Mouse (Mus musculus) erythroblast, adult 5-6 weeks (primary cell): ENCODE results near the gene Zbtb4. TPM values are rescaled to one million over a fixed set of nuclear protein-coding genes. Genes with fewer than 3 reads are reported as not detected.

Experiments
- ATAC-seq: replicated peaks from 2 replicates; pipeline ENCODE4 v1.8.0; 2016; ENCODE audit warnings: moderate number of reproducible peaks, mild to moderate bottlenecking, moderate TSS enrichment, inconsistent platforms; ENCODE audit not compliant: poor library complexity, low FRiP score, severe bottlenecking
- total RNA-seq, 2 experiments: library from RNA; stranded (forward) in 1 of 2; stranded (reverse) in 1 of 2; fragments of 150-400 nt in 1 of 2; fragments of 200-764, 138-1000 nt in 1 of 2; gene quantifications; 2 replicates each; pipeline versions ENCODE4 v1.2.3 to v1.2.4; 2015 to 2017; ENCODE audit warnings: low replicate concordance in 2 of 2

The Zbtb4 gene
- total RNA-seq, 2 experiments from 2014 or later = 0.94 to 1.7 TPM

GRCm38 (mm10) chr11:69828832-69829231 lies 63.1 kb downstream of the Zbtb4 start:
- ATAC-seq = no peak

- ATAC-seq = no peak
These were observed 67.8 kb downstream of the Zbtb4 start for GRCm38 (mm10) chr11:69833554-69833953.

Other genes starting within 250 kb of the Zbtb4 start
Only the 30 nearest of the 44 such genes appear.
- gene Shbg, start 148.0 kb upstream of the Zbtb4 start, total RNA-seq (2015; ENCODE audit: low replicate concordance) = not detected in 2 replicates
- 0.51 TPM in 1 of 2 replicates, not detected in the other for gene Shbg, start 148.0 kb upstream of the Zbtb4 start, total RNA-seq (2017; ENCODE audit: low replicate concordance)
- not detected in 2 replicates for gene Sat2, start 143.9 kb upstream of the Zbtb4 start, total RNA-seq (2015; ENCODE audit: low replicate concordance)
- gene Sat2, start 143.9 kb upstream of the Zbtb4 start, total RNA-seq (2017; ENCODE audit: low replicate concordance) = 0.70 TPM in 1 of 2 replicates, not detected in the other
- 12.3 and 19.2 TPM in 2 replicates for gene Fxr2, start 132.9 kb upstream of the Zbtb4 start, total RNA-seq (2015; ENCODE audit: low replicate concordance)
- 14.4 and 26.6 TPM in 2 replicates for gene Fxr2, start 132.9 kb upstream of the Zbtb4 start, total RNA-seq (2017; ENCODE audit: low replicate concordance)
- not detected in 2 replicates for gene Sox15, start 110.6 kb upstream of the Zbtb4 start, total RNA-seq (2015; ENCODE audit: low replicate concordance)
- not detected in 2 replicates for gene Sox15, start 110.6 kb upstream of the Zbtb4 start, total RNA-seq (2017; ENCODE audit: low replicate concordance)
- gene Mpdu1, start 103.3 kb upstream of the Zbtb4 start, total RNA-seq (2015; ENCODE audit: low replicate concordance) = 2.9 and 15.6 TPM in 2 replicates
- gene Mpdu1, start 103.3 kb upstream of the Zbtb4 start, total RNA-seq (2017; ENCODE audit: low replicate concordance) = 6.4 and 19.6 TPM in 2 replicates
- 42.6 and 48.8 TPM in 2 replicates for gene Cd68, start 99.8 kb upstream of the Zbtb4 start, total RNA-seq (2015; ENCODE audit: low replicate concordance)
- 20.9 and 44.4 TPM in 2 replicates for gene Cd68, start 99.8 kb upstream of the Zbtb4 start, total RNA-seq (2017; ENCODE audit: low replicate concordance)
- gene Eif4a1, start 93.5 kb upstream of the Zbtb4 start, total RNA-seq (2015; ENCODE audit: low replicate concordance) = 177 and 204 TPM in 2 replicates
- 163 and 169 TPM in 2 replicates for gene Eif4a1, start 93.5 kb upstream of the Zbtb4 start, total RNA-seq (2017; ENCODE audit: low replicate concordance)
- 46.4 and 52.3 TPM in 2 replicates for gene Senp3, start 83.8 kb upstream of the Zbtb4 start, total RNA-seq (2015; ENCODE audit: low replicate concordance)
- 10.3 and 18.2 TPM in 2 replicates for gene Senp3, start 83.8 kb upstream of the Zbtb4 start, total RNA-seq (2017; ENCODE audit: low replicate concordance)
- 9.2 and 17.9 TPM in 2 replicates for gene Tnfsf13, start 80.1 kb upstream of the Zbtb4 start, total RNA-seq (2015; ENCODE audit: low replicate concordance)
- gene Tnfsf13, start 80.1 kb upstream of the Zbtb4 start, total RNA-seq (2017; ENCODE audit: low replicate concordance) = 0.28 and 7.8 TPM in 2 replicates
- 1.3 TPM in 1 of 2 replicates, not detected in the other for gene Tnfsf12, start 70.1 kb upstream of the Zbtb4 start, total RNA-seq (2015; ENCODE audit: low replicate concordance)
- gene Tnfsf12, start 70.1 kb upstream of the Zbtb4 start, total RNA-seq (2017; ENCODE audit: low replicate concordance) = 0.17 and 1.1 TPM in 2 replicates
- gene Tnfsfm13, start 69.8 kb upstream of the Zbtb4 start, total RNA-seq (2015; ENCODE audit: low replicate concordance) = 0.38 and 4.8 TPM in 2 replicates
- 2.8 and 5.2 TPM in 2 replicates for gene Tnfsfm13, start 69.8 kb upstream of the Zbtb4 start, total RNA-seq (2017; ENCODE audit: low replicate concordance)
- gene Polr2a, start 7.3 kb upstream of the Zbtb4 start, total RNA-seq (2015; ENCODE audit: low replicate concordance) = 56.5 and 58.3 TPM in 2 replicates
- gene Polr2a, start 7.3 kb upstream of the Zbtb4 start, total RNA-seq (2017; ENCODE audit: low replicate concordance) = 69.5 and 76.9 TPM in 2 replicates
- not detected in 2 replicates for gene Slc35g3, start 3.9 kb upstream of the Zbtb4 start, total RNA-seq (2015; ENCODE audit: low replicate concordance)
- not detected in 2 replicates for gene Slc35g3, start 3.9 kb upstream of the Zbtb4 start, total RNA-seq (2017; ENCODE audit: low replicate concordance)
- gene Chrnb1, start 30.0 kb downstream of the Zbtb4 start, total RNA-seq (2015; ENCODE audit: low replicate concordance) = 4.0 TPM in 1 of 2 replicates, not detected in the other
- 0.26 TPM in 1 of 2 replicates, not detected in the other for gene Chrnb1, start 30.0 kb downstream of the Zbtb4 start, total RNA-seq (2017; ENCODE audit: low replicate concordance)
- not detected in 2 replicates for gene Fgf11, start 35.9 kb downstream of the Zbtb4 start, total RNA-seq (2015; ENCODE audit: low replicate concordance)
- gene Fgf11, start 35.9 kb downstream of the Zbtb4 start, total RNA-seq (2017; ENCODE audit: low replicate concordance) = not detected in 2 replicates
- not detected in 2 replicates for gene Tmem102, start 39.7 kb downstream of the Zbtb4 start, total RNA-seq (2015; ENCODE audit: low replicate concordance)
- gene Tmem102, start 39.7 kb downstream of the Zbtb4 start, total RNA-seq (2017; ENCODE audit: low replicate concordance) = not detected in 2 replicates
- 0.42 TPM in 1 of 2 replicates, not detected in the other for gene Gm39566, start 49.4 kb downstream of the Zbtb4 start, total RNA-seq (2015; ENCODE audit: low replicate concordance)
- gene Gm39566, start 49.4 kb downstream of the Zbtb4 start, total RNA-seq (2017; ENCODE audit: low replicate concordance) = 0.14 TPM in 1 of 2 replicates, not detected in the other
- not detected in 2 replicates for gene Spem2, start 52.6 kb downstream of the Zbtb4 start, total RNA-seq (2015; ENCODE audit: low replicate concordance)
- gene Spem2, start 52.6 kb downstream of the Zbtb4 start, total RNA-seq (2017; ENCODE audit: low replicate concordance) = not detected in 2 replicates
- gene Spem1, start 56.3 kb downstream of the Zbtb4 start, total RNA-seq (2015; ENCODE audit: low replicate concordance) = not detected in 2 replicates
- not detected in 2 replicates for gene Spem1, start 56.3 kb downstream of the Zbtb4 start, total RNA-seq (2017; ENCODE audit: low replicate concordance)
- gene Nlgn2, start 71.9 kb downstream of the Zbtb4 start, total RNA-seq (2015; ENCODE audit: low replicate concordance) = 0.19 and 0.42 TPM in 2 replicates
- 0.28 and 1.1 TPM in 2 replicates for gene Nlgn2, start 71.9 kb downstream of the Zbtb4 start, total RNA-seq (2017; ENCODE audit: low replicate concordance)
- 142 and 218 TPM in 2 replicates for gene Tmem256, start 72.6 kb downstream of the Zbtb4 start, total RNA-seq (2015; ENCODE audit: low replicate concordance)
- 57.1 and 181 TPM in 2 replicates for gene Tmem256, start 72.6 kb downstream of the Zbtb4 start, total RNA-seq (2017; ENCODE audit: low replicate concordance)
- 12.5 and 17.6 TPM in 2 replicates for gene Plscr3, start 80.5 kb downstream of the Zbtb4 start, total RNA-seq (2015; ENCODE audit: low replicate concordance)
- 5.9 and 11.4 TPM in 2 replicates for gene Plscr3, start 80.5 kb downstream of the Zbtb4 start, total RNA-seq (2017; ENCODE audit: low replicate concordance)
- 15.5 and 19.6 TPM in 2 replicates for gene Tnk1, start 92.8 kb downstream of the Zbtb4 start, total RNA-seq (2015; ENCODE audit: low replicate concordance)
- gene Tnk1, start 92.8 kb downstream of the Zbtb4 start, total RNA-seq (2017; ENCODE audit: low replicate concordance) = 8.3 and 13.8 TPM in 2 replicates
- gene Tmem95, start 112.1 kb downstream of the Zbtb4 start, total RNA-seq (2015; ENCODE audit: low replicate concordance) = not detected in 2 replicates
- not detected in 2 replicates for gene Tmem95, start 112.1 kb downstream of the Zbtb4 start, total RNA-seq (2017; ENCODE audit: low replicate concordance)
- gene Kctd11, start 115.5 kb downstream of the Zbtb4 start, total RNA-seq (2015; ENCODE audit: low replicate concordance) = 1.3 and 2.1 TPM in 2 replicates
- 0.42 and 0.77 TPM in 2 replicates for gene Kctd11, start 115.5 kb downstream of the Zbtb4 start, total RNA-seq (2017; ENCODE audit: low replicate concordance)
- gene Acap1, start 129.6 kb downstream of the Zbtb4 start, total RNA-seq (2015; ENCODE audit: low replicate concordance) = 9.0 and 15.7 TPM in 2 replicates
- 12.1 and 16.1 TPM in 2 replicates for gene Acap1, start 129.6 kb downstream of the Zbtb4 start, total RNA-seq (2017; ENCODE audit: low replicate concordance)
- 2.7 TPM in 1 of 2 replicates, not detected in the other for gene 2810408A11Rik, start 135.1 kb downstream of the Zbtb4 start, total RNA-seq (2015; ENCODE audit: low replicate concordance)
- 6.0 TPM in 1 of 2 replicates, not detected in the other for gene 2810408A11Rik, start 135.1 kb downstream of the Zbtb4 start, total RNA-seq (2017; ENCODE audit: low replicate concordance)
- gene Neurl4, start 135.2 kb downstream of the Zbtb4 start, total RNA-seq (2015; ENCODE audit: low replicate concordance) = 3.5 and 3.8 TPM in 2 replicates
- 9.3 and 16.0 TPM in 2 replicates for gene Neurl4, start 135.2 kb downstream of the Zbtb4 start, total RNA-seq (2017; ENCODE audit: low replicate concordance)
- 69.0 and 102 TPM in 2 replicates for gene Gps2, start 148.0 kb downstream of the Zbtb4 start, total RNA-seq (2015; ENCODE audit: low replicate concordance)
- gene Gps2, start 148.0 kb downstream of the Zbtb4 start, total RNA-seq (2017; ENCODE audit: low replicate concordance) = 52.9 and 63.3 TPM in 2 replicates
- 340 and 374 TPM in 2 replicates for gene Eif5a, start 156.0 kb downstream of the Zbtb4 start, total RNA-seq (2015; ENCODE audit: low replicate concordance)
- gene Eif5a, start 156.0 kb downstream of the Zbtb4 start, total RNA-seq (2017; ENCODE audit: low replicate concordance) = 154 and 205 TPM in 2 replicates